Mouse (Mus musculus): ENCODE data around the gene Tmem135. TPM values are rescaled to one million over a fixed set of nuclear protein-coding genes. Genes with fewer than 3 reads are reported as not detected.

The Tmem135 gene
- total and polyA plus RNA-seq, 3 experiments, result 23.1 to 108 (median 25.1) TPM

DNA sequence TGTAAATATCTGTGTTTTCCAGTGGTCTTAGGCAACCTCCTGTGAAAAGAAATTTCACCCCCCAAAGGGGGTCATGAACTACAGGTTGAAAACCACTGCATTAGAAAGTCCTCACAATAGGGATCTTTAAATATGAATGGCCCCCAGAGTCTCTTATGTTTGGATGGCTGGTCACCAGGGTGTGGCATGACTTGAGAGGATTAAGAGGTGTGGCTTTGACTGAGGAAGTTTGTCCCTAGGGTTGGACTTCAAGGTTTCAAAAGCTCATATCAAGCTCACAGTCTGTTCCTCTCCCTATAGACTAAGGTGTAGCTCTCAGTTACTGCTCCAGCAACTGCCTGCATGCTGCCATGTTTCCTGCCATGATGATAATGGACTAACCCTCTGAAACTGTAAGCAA lies 62.0 kb downstream of the Tmem135 start:
- TF ChIP-seq GATA2 (IDR thresholded peaks at IDR 0.05; ENCODE audit: borderline replicate concordance, low read depth, low read length), result no peak
- no peak for TF ChIP-seq TAL1 (conservative IDR thresholded peaks at IDR 0.05; ENCODE audit: low read depth, low read length)
- TF ChIP-seq CTCF (IDR thresholded peaks at IDR 0.05; ENCODE audit: low read depth, low read length), result no peak
- no peak for TF ChIP-seq POLR2AphosphoS5 (IDR thresholded peaks at IDR 0.05; ENCODE audit: insufficient replicate concordance, low read depth, low read length)
- no peak for TF ChIP-seq GATA1 (IDR thresholded peaks at IDR 0.05; ENCODE audit: borderline replicate concordance, low read length)
- Histone ChIP-seq H3K4me1 (ENCODE audit: insufficient read depth, low read depth, low read length) (peaks cover 21% of the 10 kb centered on the region), H3K9me3 (replicated peaks) (no peaks in the 10 kb centered on the region), H3K36me3 (replicated peaks) (no peaks in the 10 kb centered on the region), H3K4me3 (ENCODE audit: low read depth, low read length) (no peak overlapping the region), H3K27me3 (ENCODE audit: insufficient read depth, low read length) (peaks cover 6% of the 10 kb centered on the region; the same call in 1 of the 2 replicates)
- no peak for ATAC-seq (ENCODE audit: extremely low read depth, insufficient number of reproducible peaks, low FRiP score, poor library complexity, severe bottlenecking)
- no peak for DNase-seq (ENCODE audit: low spot score)

DNA sequence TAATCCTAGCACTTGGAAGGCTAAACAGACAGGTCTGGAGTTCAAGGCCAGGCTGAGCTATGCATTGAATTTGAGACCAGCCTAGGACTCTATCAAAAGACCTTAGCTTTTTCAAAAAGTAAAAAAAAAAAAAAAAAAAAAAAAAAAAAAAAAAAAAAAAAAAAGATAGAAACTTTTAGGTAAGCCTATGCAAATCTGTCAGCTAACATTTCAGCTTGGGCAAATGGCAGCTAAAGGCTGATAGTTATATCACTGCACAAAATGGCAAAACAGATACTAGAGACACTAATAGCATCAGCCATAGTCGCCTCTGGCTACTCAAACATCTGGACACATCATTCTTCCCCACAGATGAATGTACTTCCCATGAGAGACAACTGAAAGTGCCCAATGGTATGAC lies 64.2 kb downstream of the Tmem135 start:
- H3K36me3 ChIP-seq (replicated peaks), result peaks cover 9% of the 10 kb centered on the region
- H3K4me1 ChIP-seq (ENCODE audit: insufficient read depth, low read depth, low read length), result peaks cover 25% of the 10 kb centered on the region
- ATAC-seq (ENCODE audit: extremely low read depth, insufficient number of reproducible peaks, low FRiP score, poor library complexity, severe bottlenecking) (no peak), DNase-seq (ENCODE audit: low spot score) (no peak)
- TF ChIP-seq GATA2 (IDR thresholded peaks at IDR 0.05; ENCODE audit: borderline replicate concordance, low read depth, low read length) (no peak), GATA1 (IDR thresholded peaks at IDR 0.05; ENCODE audit: borderline replicate concordance, low read length) (no peak), TAL1 (conservative IDR thresholded peaks at IDR 0.05; ENCODE audit: low read depth, low read length) (no peak), CTCF (IDR thresholded peaks at IDR 0.05; ENCODE audit: low read depth, low read length) (no peak), POLR2AphosphoS5 (IDR thresholded peaks at IDR 0.05; ENCODE audit: insufficient replicate concordance, low read depth, low read length) (no peak)
- no peak overlapping the region for H3K4me3 ChIP-seq (ENCODE audit: low read depth, low read length)
- no peaks in the 10 kb centered on the region for H3K9me3 ChIP-seq (replicated peaks)
- H3K27me3 ChIP-seq (ENCODE audit: insufficient read depth, low read length), result peaks cover 5% of the 10 kb centered on the region; the same call in 1 of the 2 replicates

DNA sequence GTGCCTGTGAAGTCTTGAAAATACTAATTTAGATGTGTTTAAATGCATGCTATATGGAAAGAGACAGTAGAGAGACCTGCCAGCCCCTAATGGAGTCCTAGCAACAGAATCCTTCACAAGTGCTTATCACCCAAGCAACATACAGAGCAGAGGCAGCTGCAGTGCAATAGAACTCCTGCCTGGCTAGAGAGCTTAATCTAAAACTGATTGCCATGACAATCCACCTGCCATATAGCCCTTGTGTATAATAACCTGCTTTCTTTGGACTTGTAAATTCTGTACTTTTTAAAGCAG lies 64.9 kb downstream of the Tmem135 start:
- H3K4me1 ChIP-seq (ENCODE audit: insufficient read depth, low read depth, low read length), result peaks cover 25% of the 10 kb centered on the region
- TF ChIP-seq GATA2 (IDR thresholded peaks at IDR 0.05; ENCODE audit: borderline replicate concordance, low read depth, low read length), result no peak
- no peak for TF ChIP-seq GATA1 (IDR thresholded peaks at IDR 0.05; ENCODE audit: borderline replicate concordance, low read length)
- no peak for TF ChIP-seq CTCF (IDR thresholded peaks at IDR 0.05; ENCODE audit: low read depth, low read length)
- no peak for TF ChIP-seq TAL1 (conservative IDR thresholded peaks at IDR 0.05; ENCODE audit: low read depth, low read length)
- no peak for DNase-seq (ENCODE audit: low spot score)
- peak overlapping the region; percentile 95 for H3K4me3 ChIP-seq (ENCODE audit: low read depth, low read length)
- H3K27me3 ChIP-seq (ENCODE audit: insufficient read depth, low read length), result no peaks in the 10 kb centered on the region
- peaks cover 9% of the 10 kb centered on the region for H3K36me3 ChIP-seq (replicated peaks)
- peak; percentile 43; the same call in 1 of the 2 replicates for ATAC-seq (ENCODE audit: extremely low read depth, insufficient number of reproducible peaks, low FRiP score, poor library complexity, severe bottlenecking)
- no peaks in the 10 kb centered on the region for H3K9me3 ChIP-seq (replicated peaks)

DNA sequence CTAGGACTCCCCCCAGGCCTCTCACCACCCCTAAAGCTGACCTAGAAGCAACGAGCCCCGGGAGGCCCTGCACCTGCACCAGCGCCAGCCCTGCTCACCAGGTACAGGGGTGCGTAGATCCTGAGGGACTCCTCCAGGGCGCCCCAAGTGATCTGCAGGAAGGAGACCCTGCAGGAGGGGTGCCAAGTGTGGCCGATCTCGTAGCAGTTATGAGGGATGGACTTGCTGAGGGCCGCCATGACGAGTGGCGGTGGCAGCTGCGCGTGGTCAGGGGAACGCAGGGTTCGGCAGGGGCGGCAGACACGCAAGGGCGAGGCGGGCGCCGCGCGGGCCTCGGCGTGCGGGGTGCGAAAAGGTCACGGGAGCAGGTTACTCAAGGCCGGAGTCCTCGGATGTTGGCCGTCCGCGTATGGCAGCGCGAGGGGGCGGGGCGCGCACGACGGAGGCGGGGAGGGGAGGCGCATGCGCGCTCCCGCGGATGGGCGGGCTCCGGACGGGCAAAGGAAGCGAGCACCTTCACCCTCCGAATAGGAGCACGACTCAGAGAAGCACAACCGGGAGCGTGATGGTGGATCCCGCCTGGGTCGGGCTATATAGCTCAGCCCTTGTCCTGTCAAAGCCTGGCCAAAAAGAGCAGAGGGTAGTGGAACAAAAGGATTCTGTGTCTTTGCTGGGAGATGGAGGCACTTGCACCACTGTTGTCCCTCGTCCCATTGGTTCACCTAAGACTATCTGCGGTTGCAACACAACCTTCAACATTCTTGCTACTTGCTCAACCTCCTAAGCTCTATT lies 65.5 kb downstream of the Tmem135 start:
- ATAC-seq (ENCODE audit: extremely low read depth, insufficient number of reproducible peaks, low FRiP score, poor library complexity, severe bottlenecking) (peak; percentile 67), DNase-seq (ENCODE audit: low spot score) (peak; percentile 80)
- Histone ChIP-seq H3K4me1 (ENCODE audit: insufficient read depth, low read depth, low read length) (peaks cover 25% of the 10 kb centered on the region), H3K4me3 (ENCODE audit: low read depth, low read length) (peak overlapping the region; percentile 95), H3K27me3 (ENCODE audit: insufficient read depth, low read length) (no peaks in the 10 kb centered on the region), H3K36me3 (replicated peaks) (peaks cover 9% of the 10 kb centered on the region), H3K9me3 (replicated peaks) (no peaks in the 10 kb centered on the region)
- TF ChIP-seq GATA1 (IDR thresholded peaks at IDR 0.05; ENCODE audit: borderline replicate concordance, low read length) (no peak), POLR2AphosphoS5 (IDR thresholded peaks at IDR 0.05; ENCODE audit: insufficient replicate concordance, low read depth, low read length) (no peak), CTCF (IDR thresholded peaks at IDR 0.05; ENCODE audit: low read depth, low read length) (no peak), TAL1 (conservative IDR thresholded peaks at IDR 0.05; ENCODE audit: low read depth, low read length) (no peak)

DNA sequence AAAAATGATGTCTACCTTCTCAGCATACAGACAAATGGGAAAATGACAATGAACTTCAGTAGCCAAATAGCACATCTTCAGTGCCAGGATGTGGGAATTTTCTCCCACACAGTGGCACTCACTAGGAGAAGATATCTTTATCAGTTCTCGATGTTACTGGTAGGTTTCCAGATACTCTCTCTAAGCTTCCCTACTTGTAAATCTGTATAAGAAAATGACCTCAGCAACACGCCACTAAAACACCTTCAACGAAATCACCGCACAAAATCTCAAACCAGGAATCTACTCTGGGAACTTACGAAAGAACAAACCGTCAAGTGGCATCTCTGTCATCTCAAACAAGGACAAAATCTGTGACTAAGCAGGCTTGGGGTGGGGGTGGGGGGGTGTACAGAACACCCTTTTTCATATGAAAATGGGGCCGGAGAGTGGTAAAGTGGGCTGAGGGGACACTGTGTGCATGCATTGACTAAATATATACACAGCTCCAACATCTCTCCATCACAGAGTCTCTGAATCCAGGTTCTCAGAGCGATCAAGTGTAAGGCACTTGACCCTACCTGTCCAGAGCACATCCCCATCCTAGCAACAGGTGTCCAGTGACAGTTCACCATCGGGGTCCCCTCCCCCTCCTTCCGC lies 66.2 kb downstream of the Tmem135 start:
- ATAC-seq (ENCODE audit: extremely low read depth, insufficient number of reproducible peaks, low FRiP score, poor library complexity, severe bottlenecking), result no peak
- no peak for TF ChIP-seq GATA2 (IDR thresholded peaks at IDR 0.05; ENCODE audit: borderline replicate concordance, low read depth, low read length)
- TF ChIP-seq POLR2AphosphoS5 (IDR thresholded peaks at IDR 0.05; ENCODE audit: insufficient replicate concordance, low read depth, low read length), result no peak
- TF ChIP-seq CTCF (IDR thresholded peaks at IDR 0.05; ENCODE audit: low read depth, low read length), result no peak
- no peak for TF ChIP-seq GATA1 (IDR thresholded peaks at IDR 0.05; ENCODE audit: borderline replicate concordance, low read length)
- TF ChIP-seq TAL1 (conservative IDR thresholded peaks at IDR 0.05; ENCODE audit: low read depth, low read length), result no peak
- Histone ChIP-seq H3K27me3 (ENCODE audit: insufficient read depth, low read length) (no peaks in the 10 kb centered on the region), H3K4me1 (ENCODE audit: insufficient read depth, low read depth, low read length) (peaks cover 25% of the 10 kb centered on the region), H3K9me3 (replicated peaks) (no peaks in the 10 kb centered on the region), H3K36me3 (replicated peaks) (peaks cover 9% of the 10 kb centered on the region), H3K4me3 (ENCODE audit: low read depth, low read length) (peak overlapping the region; percentile 95)
- DNase-seq (ENCODE audit: low spot score), result no peak

DNA sequence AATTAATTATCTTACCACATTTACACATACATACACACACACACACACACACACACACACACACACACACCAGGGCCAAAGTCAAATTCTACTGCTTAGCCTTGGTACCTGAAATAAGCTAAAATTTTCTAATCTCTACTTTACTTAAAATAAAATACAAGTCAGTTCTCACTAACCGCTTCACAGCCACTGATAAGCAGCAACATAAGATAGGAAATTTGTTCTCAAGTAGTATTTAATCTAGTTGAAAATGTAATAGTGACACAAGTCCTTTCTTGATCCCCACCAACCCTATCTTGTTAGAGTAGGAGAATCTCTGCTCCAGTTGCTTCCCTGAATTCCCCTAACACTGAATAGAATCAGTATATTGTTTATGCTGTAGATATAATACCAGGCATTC lies 67.6 kb downstream of the Tmem135 start:
- H3K9me3 ChIP-seq (replicated peaks), result no peaks in the 10 kb centered on the region
- H3K4me3 ChIP-seq (ENCODE audit: low read depth, low read length), result no peak overlapping the region
- DNase-seq (ENCODE audit: low spot score), result no peak
- peaks cover 25% of the 10 kb centered on the region for H3K4me1 ChIP-seq (ENCODE audit: insufficient read depth, low read depth, low read length)
- no peaks in the 10 kb centered on the region for H3K27me3 ChIP-seq (ENCODE audit: insufficient read depth, low read length)
- TF ChIP-seq GATA2 (IDR thresholded peaks at IDR 0.05; ENCODE audit: borderline replicate concordance, low read depth, low read length) (no peak), TAL1 (conservative IDR thresholded peaks at IDR 0.05; ENCODE audit: low read depth, low read length) (no peak), CTCF (IDR thresholded peaks at IDR 0.05; ENCODE audit: low read depth, low read length) (no peak), POLR2AphosphoS5 (IDR thresholded peaks at IDR 0.05; ENCODE audit: insufficient replicate concordance, low read depth, low read length) (no peak), GATA1 (IDR thresholded peaks at IDR 0.05; ENCODE audit: borderline replicate concordance, low read length) (no peak)
- no peak for ATAC-seq (ENCODE audit: extremely low read depth, insufficient number of reproducible peaks, low FRiP score, poor library complexity, severe bottlenecking)
- H3K36me3 ChIP-seq (replicated peaks), result peaks cover 13% of the 10 kb centered on the region

Data from G1E (cell line).